Mouse (Mus musculus) cortical plate, adult 2 months (tissue): ENCODE data around the gene Gm17018.

Experiments
- CTCF ChIP-seq: fragments of 200-500 bp; IDR thresholded peaks from 2 replicates; pipeline ENCODE4 v1.5.1; 2011; ENCODE audit warnings: mild to moderate bottlenecking, control low read depth, low read length; ENCODE audit not compliant: insufficient read depth; ENCODE audit errors: extremely low read depth
- POLR2A ChIP-seq: fragments of 200-500 bp; IDR thresholded peaks from 2 replicates; pipeline ENCODE4 v1.6.1; 2011; ENCODE audit warnings: mild to moderate bottlenecking, low read length, control low read depth; ENCODE audit not compliant: insufficient read depth; ENCODE audit errors: extremely low read depth

- TF ChIP-seq POLR2A (no peak), CTCF (no peak)
Observed at GRCm38 (mm10) chr19:45567367-45567766, 7.0 kb downstream of the Gm17018 start.
